Mouse (Mus musculus): Measurements from ENCODE around the gene Dchs2. TPM values are rescaled to one million over a fixed set of nuclear protein-coding genes. Genes with fewer than 3 reads are reported as not detected.
"Not testable (repeated sequence)": the region's sequence is repeated elsewhere in the genome, so short reads cannot be mapped to it uniquely, and the experiment has no call there.

Gene Dchs2
- polyA plus RNA-seq, 1 experiment from 2014 or later, result 0.20 TPM

DNA sequence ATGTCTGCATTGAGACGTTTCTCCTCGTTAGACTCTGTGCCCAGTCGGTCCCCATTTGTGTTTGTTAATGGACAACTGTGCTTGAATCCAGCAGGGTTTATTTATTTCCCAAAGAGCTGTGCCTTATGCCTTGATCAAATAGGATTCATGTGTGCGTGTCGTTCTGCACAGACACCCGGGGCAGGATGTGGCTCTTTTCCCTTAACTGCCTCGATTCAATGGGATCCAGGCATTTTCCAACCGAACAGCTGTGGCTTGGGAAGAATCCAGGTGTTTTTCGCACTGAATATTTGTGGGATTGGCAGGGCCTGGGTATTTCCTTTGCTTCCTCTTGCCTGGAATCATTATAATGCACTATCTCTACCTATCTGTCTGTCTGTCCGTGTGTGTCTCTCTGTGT lies 10.2 kb upstream of the Dchs2 start:
- no peaks in the 10 kb centered on the region for H3K9me3 ChIP-seq
- peaks cover 5% of the 10 kb centered on the region; the same call in 1 of the 2 replicates for H3K4me1 ChIP-seq
- no peaks in the 10 kb centered on the region for H3K36me3 ChIP-seq
- H3K4me3 ChIP-seq, result no peak overlapping the region
- no peak overlapping the region for H3K4me2 ChIP-seq (replicated peaks)
- no peak overlapping the region for H3K9ac ChIP-seq (replicated peaks)
- no peak overlapping the region for H3K27ac ChIP-seq (replicated peaks)
- H3K27me3 ChIP-seq, result no peaks in the 10 kb centered on the region
- 80% methylated on average over 10 of the region's 10 CpGs for WGBS
- ATAC-seq (ENCODE audit: low FRiP score, low read depth), result no peak

- 98% methylated on average over 9 of the region's 9 CpGs for WGBS
- not testable (repeated sequence) for H3K9ac ChIP-seq (replicated peaks)
These were observed 3.8 kb upstream of the Dchs2 start for GRCm38 (mm10) chr3:83123945-83124344.

GRCm38 (mm10) chr3:83127088-83127725 lies 541 bp upstream of the Dchs2 start:
- peak; percentile 76 for ATAC-seq (ENCODE audit: low FRiP score, low read depth)
- peak overlapping the region; percentile 62 for H3K4me3 ChIP-seq
- no peaks in the 10 kb centered on the region for H3K36me3 ChIP-seq
- H3K9ac ChIP-seq (replicated peaks), result peak overlapping the region; percentile 59
- no peak overlapping the region for H3K27ac ChIP-seq (replicated peaks)
- H3K4me2 ChIP-seq (replicated peaks), result peak overlapping the region; percentile 98
- peaks cover 68% of the 10 kb centered on the region for H3K27me3 ChIP-seq
- peaks cover 20% of the 10 kb centered on the region for H3K4me1 ChIP-seq
- no peaks in the 10 kb centered on the region for H3K9me3 ChIP-seq
- WGBS, result 1% methylated on average over 35 of the region's 37 CpGs

More at GRCm38 (mm10) chr3:83123945-83124344, 3.8 kb upstream of the Dchs2 start:
- H3K9me3 ChIP-seq; H3K4me3 ChIP-seq; ATAC-seq (ENCODE audit: low FRiP score, low read depth); H3K27ac ChIP-seq (replicated peaks); H3K36me3 ChIP-seq; H3K4me2 ChIP-seq (replicated peaks): not testable (repeated sequence)
- peaks cover 15% of the 10 kb centered on the region for H3K4me1 ChIP-seq
- H3K27me3 ChIP-seq, result peaks cover 47% of the 10 kb centered on the region

DNA sequence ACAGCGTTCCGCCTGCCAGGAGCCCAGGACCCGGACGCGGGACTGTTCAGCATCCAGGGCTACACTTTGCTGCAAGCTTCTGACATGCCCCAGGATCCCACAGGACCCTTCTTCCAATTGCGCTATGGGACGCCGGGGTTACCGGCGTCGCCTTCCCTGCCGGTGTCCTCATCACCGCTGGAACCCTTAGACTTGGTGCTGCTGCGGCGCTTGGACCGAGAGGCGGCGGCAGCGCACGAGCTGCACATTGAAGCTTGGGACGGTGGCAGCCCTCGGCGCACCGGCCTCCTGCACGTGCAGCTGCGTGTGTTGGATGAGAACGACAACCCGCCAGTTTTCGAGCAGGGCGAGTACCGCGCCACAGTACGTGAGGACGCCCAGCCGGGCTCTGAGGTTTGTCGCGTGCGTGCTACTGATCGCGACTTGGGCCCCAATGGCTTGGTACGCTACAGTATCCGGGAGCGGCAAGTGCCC lies 738 bp downstream of the Dchs2 start:
- peak; percentile 32 for ATAC-seq (ENCODE audit: low FRiP score, low read depth)
- H3K4me1 ChIP-seq, result peaks cover 20% of the 10 kb centered on the region
- H3K4me2 ChIP-seq (replicated peaks), result peak overlapping the region; percentile 98
- H3K9me3 ChIP-seq, result no peaks in the 10 kb centered on the region
- no peaks in the 10 kb centered on the region for H3K36me3 ChIP-seq
- peaks cover 68% of the 10 kb centered on the region for H3K27me3 ChIP-seq
- H3K27ac ChIP-seq (replicated peaks), result no peak overlapping the region
- H3K9ac ChIP-seq (replicated peaks), result peak overlapping the region; percentile 59; the same call in 1 of the 2 replicates
- under 1% methylated on average over 43 of the region's 43 CpGs for WGBS
- H3K4me3 ChIP-seq, result peak overlapping the region; percentile 62

DNA sequence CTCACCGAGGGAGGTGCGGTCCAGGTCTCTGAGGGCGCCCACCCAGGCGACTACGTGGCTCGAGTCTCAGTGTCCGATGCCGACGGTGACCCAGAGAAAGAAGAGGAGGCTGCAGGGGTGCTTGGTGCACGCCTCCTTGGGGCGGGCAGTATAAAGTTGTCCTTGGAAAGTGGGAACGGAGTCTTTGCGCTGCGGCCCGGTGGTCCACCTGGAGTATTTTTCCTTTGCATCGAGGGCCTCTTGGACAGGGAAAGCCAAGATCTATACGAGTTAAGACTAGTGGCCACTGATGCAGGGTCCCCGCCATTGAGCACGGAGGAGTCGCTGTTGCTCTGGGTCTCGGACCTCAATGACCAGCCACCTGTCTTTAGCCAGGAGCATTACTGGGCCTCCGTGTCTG lies 1.4 kb downstream of the Dchs2 start:
- 0 out of 2 replicates have a peak overlapping the region, but pooled peaks have one; percentile 59 for H3K9ac ChIP-seq (replicated peaks)
- H3K9me3 ChIP-seq, result no peaks in the 10 kb centered on the region
- 0 out of 2 replicates have a peak, but pooled peaks have one; percentile 11 for ATAC-seq (ENCODE audit: low FRiP score, low read depth)
- H3K4me1 ChIP-seq, result peaks cover 20% of the 10 kb centered on the region
- peak overlapping the region; percentile 98 for H3K4me2 ChIP-seq (replicated peaks)
- peak overlapping the region; percentile 62 for H3K4me3 ChIP-seq
- no peak overlapping the region for H3K27ac ChIP-seq (replicated peaks)
- 2% methylated on average over 22 of the region's 22 CpGs for WGBS
- no peaks in the 10 kb centered on the region for H3K36me3 ChIP-seq
- H3K27me3 ChIP-seq, result peaks cover 68% of the 10 kb centered on the region

DNA sequence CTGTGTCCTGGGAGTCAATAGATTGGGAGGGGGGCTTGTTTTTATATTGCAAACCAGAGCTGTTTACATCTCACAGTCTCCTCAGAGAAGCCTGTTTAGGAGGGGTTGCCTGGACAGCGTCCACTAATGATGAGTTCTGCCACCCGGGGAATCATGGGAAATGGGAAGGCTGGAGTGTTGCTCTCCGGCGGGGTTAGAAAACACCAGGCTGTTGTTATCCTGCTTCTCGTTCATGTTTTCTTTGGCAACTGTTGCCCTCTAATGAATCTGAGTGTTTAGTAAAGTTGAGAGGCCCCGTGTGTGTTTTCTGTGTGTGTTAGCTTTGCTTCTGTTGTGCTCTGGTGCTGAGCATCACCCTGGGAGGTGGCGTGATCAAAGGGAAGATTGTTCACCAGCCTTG lies 8.7 kb downstream of the Dchs2 start:
- Histone ChIP-seq H3K9ac (replicated peaks) (no peak overlapping the region), H3K36me3 (no peaks in the 10 kb centered on the region), H3K4me1 (no peaks in the 10 kb centered on the region), H3K9me3 (no peaks in the 10 kb centered on the region), H3K27me3 (no peaks in the 10 kb centered on the region; the same call in 1 of the 2 replicates), H3K4me2 (replicated peaks) (no peak overlapping the region), H3K4me3 (no peak overlapping the region), H3K27ac (replicated peaks) (no peak overlapping the region)
- no peak for ATAC-seq (ENCODE audit: low FRiP score, low read depth)
- 66% methylated on average over 7 of the region's 7 CpGs for WGBS

DNA sequence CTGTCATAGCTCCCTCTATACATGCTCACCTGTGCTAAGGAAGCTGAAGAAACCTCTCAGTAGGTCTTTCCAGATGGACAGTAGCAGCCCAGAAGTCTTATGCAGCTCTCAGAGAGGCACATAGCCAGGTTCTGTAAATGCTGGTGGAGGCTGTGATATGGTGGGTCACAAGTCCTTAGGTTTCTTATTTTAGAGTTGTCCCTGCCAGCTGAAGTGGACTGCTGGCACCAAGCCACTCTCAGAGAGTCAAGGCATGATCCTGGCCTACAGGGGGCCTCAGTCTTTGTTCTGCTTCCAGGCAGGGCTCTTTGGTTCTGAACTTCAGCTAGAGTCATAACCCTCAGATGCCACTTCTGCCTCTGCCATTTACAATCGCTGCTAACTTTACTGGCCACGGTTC lies 11.1 kb downstream of the Dchs2 start:
- Histone ChIP-seq H3K27ac (replicated peaks) (no peak overlapping the region), H3K27me3 (no peaks in the 10 kb centered on the region), H3K9ac (replicated peaks) (no peak overlapping the region), H3K4me2 (replicated peaks) (no peak overlapping the region), H3K36me3 (no peaks in the 10 kb centered on the region), H3K9me3 (no peaks in the 10 kb centered on the region), H3K4me3 (no peak overlapping the region), H3K4me1 (no peaks in the 10 kb centered on the region)
- no peak for ATAC-seq (ENCODE audit: low FRiP score, low read depth)
- WGBS, result 85% methylated on average over 2 of the region's 2 CpGs

DNA sequence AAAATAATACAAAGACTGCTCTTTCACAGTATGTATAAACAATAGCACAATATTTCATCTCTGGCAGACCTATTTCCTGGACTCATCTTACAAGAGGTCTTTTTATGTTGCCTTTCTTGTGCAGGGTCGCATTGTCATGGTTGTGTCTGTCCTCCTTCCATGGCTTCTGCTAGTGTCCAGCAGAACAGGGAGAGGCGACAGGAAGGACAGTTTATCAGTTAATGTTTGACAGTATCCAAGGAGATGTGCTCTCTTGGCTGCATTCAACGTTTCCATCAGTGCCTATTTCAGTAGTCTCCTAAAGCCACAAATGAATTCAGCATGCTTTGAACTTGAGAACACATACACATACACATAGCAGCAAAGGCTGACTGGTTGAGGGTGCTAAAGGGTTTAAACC lies 17.9 kb downstream of the Dchs2 start:
- no peaks in the 10 kb centered on the region for H3K27me3 ChIP-seq
- H3K36me3 ChIP-seq, result no peaks in the 10 kb centered on the region
- H3K9me3 ChIP-seq, result no peaks in the 10 kb centered on the region
- H3K4me3 ChIP-seq, result no peak overlapping the region
- peaks cover 10% of the 10 kb centered on the region; the same call in 1 of the 2 replicates for H3K4me1 ChIP-seq
- no peak overlapping the region for H3K4me2 ChIP-seq (replicated peaks)
- H3K27ac ChIP-seq (replicated peaks), result no peak overlapping the region
- H3K9ac ChIP-seq (replicated peaks), result no peak overlapping the region
- no peak for ATAC-seq (ENCODE audit: low FRiP score, low read depth)
- WGBS, result 78% methylated on average over 3 of the region's 3 CpGs

- Histone ChIP-seq H3K27ac (replicated peaks) (no peak overlapping the region), H3K4me2 (replicated peaks) (no peak overlapping the region), H3K27me3 (no peaks in the 10 kb centered on the region), H3K4me3 (no peak overlapping the region), H3K4me1 (peaks cover 10% of the 10 kb centered on the region; the same call in 1 of the 2 replicates), H3K9me3 (no peaks in the 10 kb centered on the region), H3K36me3 (no peaks in the 10 kb centered on the region), H3K9ac (replicated peaks) (no peak overlapping the region)
- 75% methylated on average over 6 of the region's 6 CpGs for WGBS
- no peak for ATAC-seq (ENCODE audit: low FRiP score, low read depth)
These were observed 19.7 kb downstream of the Dchs2 start for GRCm38 (mm10) chr3:83147273-83148054.

DNA sequence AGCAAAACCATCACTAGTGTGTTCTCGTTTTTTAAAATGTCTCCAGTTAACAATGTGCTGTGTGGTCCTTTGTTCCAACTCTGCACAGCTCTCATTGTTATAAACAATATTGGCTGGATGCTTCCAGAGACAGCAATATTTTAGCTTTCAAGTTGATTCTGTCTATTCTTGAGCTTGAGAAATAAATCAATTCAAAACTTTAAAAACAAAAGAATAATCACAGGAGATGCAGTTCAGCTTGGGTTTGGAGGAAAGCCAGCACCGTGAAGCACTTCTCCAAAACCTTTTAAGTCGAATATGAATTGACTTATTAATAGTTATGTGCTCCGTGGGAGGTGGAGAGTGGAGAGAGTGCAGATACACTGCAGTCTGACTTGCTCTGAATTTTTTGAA lies 20.3 kb downstream of the Dchs2 start:
- Histone ChIP-seq H3K4me2 (replicated peaks) (no peak overlapping the region), H3K4me1 (peaks cover 10% of the 10 kb centered on the region; the same call in 1 of the 2 replicates), H3K36me3 (no peaks in the 10 kb centered on the region), H3K27ac (replicated peaks) (no peak overlapping the region), H3K4me3 (no peak overlapping the region), H3K27me3 (no peaks in the 10 kb centered on the region), H3K9me3 (no peaks in the 10 kb centered on the region), H3K9ac (replicated peaks) (no peak overlapping the region)
- WGBS, result 51% methylated on average over 4 of the region's 4 CpGs
- no peak for ATAC-seq (ENCODE audit: low FRiP score, low read depth)

DNA sequence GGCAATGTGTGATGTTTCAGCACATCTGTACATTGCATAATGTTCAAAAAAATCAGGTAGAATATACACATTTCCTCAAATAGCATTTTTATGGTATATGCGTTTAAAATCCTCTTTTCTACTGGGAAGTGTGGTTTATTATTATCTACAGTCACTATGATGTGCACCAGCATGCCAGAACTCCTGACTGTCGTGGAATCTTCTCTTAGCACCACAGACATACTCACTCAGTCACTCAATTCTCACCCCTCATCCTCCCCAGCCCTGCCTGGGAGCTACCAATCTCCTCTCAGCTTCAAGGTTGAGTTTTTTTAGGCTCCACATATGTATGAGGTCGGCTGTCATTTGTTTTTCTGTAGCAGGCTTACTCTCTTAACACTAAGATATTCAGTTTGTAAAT lies 20.8 kb downstream of the Dchs2 start:
- Histone ChIP-seq H3K9me3 (no peaks in the 10 kb centered on the region), H3K36me3 (no peaks in the 10 kb centered on the region), H3K4me1 (peaks cover 10% of the 10 kb centered on the region; the same call in 1 of the 2 replicates), H3K27ac (replicated peaks) (no peak overlapping the region), H3K27me3 (no peaks in the 10 kb centered on the region), H3K4me2 (replicated peaks) (no peak overlapping the region), H3K9ac (replicated peaks) (no peak overlapping the region), H3K4me3 (no peak overlapping the region)
- 78% methylated on average over 3 of the region's 3 CpGs for WGBS
- ATAC-seq (ENCODE audit: low FRiP score, low read depth), result no peak

DNA sequence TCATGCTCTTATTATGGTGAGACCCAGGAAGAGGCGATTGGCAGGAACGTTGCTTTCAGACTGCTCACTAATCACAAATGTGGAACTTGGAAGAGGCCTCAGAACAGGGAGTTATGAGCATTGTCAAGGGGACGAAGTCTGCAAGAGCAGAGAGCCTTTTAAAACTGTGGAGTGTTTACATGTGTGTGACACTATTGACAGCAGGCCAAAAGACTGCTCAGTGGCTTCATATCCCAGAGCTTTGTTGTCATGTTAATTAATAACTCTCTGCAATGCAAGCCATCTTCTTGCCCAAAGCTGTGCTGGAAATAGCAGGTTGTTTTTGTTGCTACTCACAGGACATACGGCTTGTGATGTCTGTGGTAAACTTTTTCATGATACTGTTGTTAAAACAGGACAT lies 27.9 kb downstream of the Dchs2 start:
- 55% methylated on average over 4 of the region's 4 CpGs for WGBS
- Histone ChIP-seq H3K9ac (replicated peaks) (no peak overlapping the region), H3K9me3 (no peaks in the 10 kb centered on the region), H3K4me3 (no peak overlapping the region), H3K4me2 (replicated peaks) (no peak overlapping the region), H3K27me3 (no peaks in the 10 kb centered on the region), H3K36me3 (no peaks in the 10 kb centered on the region), H3K27ac (replicated peaks) (no peak overlapping the region), H3K4me1 (0 out of 2 replicates have a peak, but pooled peaks cover 6% of the 10 kb centered on the region)
- no peak for ATAC-seq (ENCODE audit: low FRiP score, low read depth)
